Mouse (Mus musculus): ENCODE measurements at regions not wholly inside any gene's neighbourhood (a gene's known extent, or its start where the extent isn't known, plus 50 kb on each side); places are given as distances from the start of the nearest gene placed in this dataset.
A peak's percentile ranks its signal among the peaks of the same experiment; 100 is the strongest.
"Not testable (repeated sequence)": the region's sequence is repeated elsewhere in the genome, so short reads cannot be mapped to it uniquely, and the experiment has no call there.

- no peak for DNase-seq (ENCODE audit: low spot score in 2 of 2)
- peak overlapping the region; percentile 67 for H3K27ac ChIP-seq
- H3K4me3 ChIP-seq = peak overlapping the region; percentile 51
- no peak for TF ChIP-seq CTCF (conservative IDR thresholded peaks at IDR 0.05)
These were observed 299.6 kb downstream of the Chl1 start for GRCm38 (mm10) chr6:103809986-103810341.

DNA sequence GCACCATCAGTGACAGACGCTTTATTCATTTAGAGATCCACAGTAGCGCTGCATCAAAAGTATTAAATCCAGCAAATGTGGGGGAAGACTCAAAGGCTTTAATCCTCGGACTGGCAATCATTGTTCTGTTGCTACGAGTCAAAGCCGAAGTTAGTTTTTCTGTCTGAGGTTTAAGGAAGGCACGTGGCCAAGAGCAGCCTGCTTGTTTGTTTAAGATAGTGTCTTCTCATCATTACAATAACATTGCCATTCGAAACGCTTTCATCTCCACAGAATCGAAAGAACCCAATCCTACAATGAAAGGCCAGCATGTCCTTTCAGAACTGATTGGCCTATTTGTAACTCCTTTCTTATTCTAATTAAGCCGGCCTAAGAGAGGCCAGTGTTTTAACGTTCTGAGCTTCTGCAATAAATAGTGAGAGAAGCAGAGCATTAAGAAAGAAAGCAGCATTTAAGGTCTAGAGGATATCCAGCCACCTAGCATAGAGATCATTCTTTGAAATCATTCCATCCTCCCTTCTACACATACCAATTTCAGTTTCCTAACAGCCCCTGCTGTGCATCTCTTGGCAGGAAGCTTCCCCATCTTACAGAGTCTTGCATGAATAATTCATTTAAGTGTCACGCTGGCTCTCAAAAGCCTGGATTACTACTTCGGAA is 300.1 kb downstream of the Chl1 start:
- DNase-seq (ENCODE audit: low spot score in 2 of 2) = peak in 1 of 2 experiments; percentile 12
- peak overlapping the region; percentile 67 for H3K27ac ChIP-seq
- TF ChIP-seq CTCF (conservative IDR thresholded peaks at IDR 0.05) = no peak
- peak overlapping the region; percentile 51 for H3K4me3 ChIP-seq

DNA sequence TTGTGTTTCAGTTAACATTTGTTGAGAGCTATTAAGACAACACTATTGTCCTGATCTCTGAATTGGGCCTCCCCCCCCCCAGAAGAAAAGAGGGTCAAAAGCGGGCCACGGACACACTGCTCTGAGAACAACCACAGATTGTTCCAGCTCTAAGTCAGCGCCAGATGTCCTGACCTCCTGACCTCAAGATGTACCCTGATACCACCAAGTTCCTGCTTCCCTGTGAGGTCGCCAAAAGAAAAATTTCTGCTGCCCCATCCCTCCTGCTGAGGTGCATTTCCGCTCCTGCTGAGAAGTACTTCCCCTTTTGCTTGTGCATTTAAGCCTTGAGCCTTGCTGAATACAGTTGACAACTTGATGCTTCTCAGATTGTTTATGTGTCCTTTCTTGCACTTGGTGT is 306.0 kb downstream of the Chl1 start:
- H3K27ac ChIP-seq; DNase-seq (ENCODE audit: low spot score in 2 of 2); H3K4me3 ChIP-seq: not testable (repeated sequence)

GRCm38 (mm10) chr6:103826042-103826441 is 315.7 kb downstream of the Chl1 start:
- no peak overlapping the region for H3K27ac ChIP-seq
- TF ChIP-seq CTCF (conservative IDR thresholded peaks at IDR 0.05) = no peak
- DNase-seq (ENCODE audit: low spot score in 2 of 2) = no peak
- no peak overlapping the region for H3K4me3 ChIP-seq

DNA sequence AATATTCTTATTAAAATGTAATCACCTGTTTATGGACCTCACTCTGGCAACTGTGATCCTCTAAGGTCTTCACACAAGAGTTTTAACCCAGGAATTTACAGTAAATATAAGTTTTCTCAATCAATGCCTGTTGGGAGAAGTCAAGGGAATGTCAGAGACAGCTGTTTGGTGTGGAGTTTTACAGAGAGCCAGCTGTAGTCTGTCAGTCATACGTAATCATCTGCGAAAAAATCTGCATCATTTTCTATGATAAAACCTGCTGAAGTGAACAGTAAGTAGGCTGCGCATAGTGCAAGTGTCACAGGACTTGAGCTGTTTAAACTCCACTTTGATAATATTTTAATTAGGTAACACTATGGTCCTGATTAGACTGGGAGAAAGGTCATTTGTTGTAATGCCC is 317.2 kb downstream of the Chl1 start:
- no peak overlapping the region for H3K27ac ChIP-seq
- no peak for DNase-seq (ENCODE audit: low spot score in 2 of 2)
- no peak for TF ChIP-seq CTCF (conservative IDR thresholded peaks at IDR 0.05)

DNA sequence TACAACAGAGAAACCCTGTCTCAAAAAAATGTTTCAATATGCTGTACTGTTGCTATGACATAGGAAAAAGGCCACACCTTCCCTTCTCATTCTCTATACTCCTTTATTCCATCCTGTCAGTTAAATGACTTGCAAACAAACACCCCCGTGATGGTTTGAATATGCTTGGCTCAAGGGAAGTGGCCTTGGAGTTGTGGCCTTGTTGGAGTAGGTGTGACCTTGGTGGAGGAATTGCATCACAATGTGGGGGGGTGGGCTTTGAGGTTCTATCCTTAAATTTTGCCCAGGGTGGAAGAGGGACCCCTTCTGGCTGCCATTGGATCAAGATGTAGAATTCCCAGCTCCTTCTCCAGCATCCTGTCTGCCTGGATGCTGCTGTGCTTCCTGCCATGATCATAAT is 318.5 kb downstream of the Chl1 start:
- no peak overlapping the region for H3K27ac ChIP-seq
- TF ChIP-seq CTCF (conservative IDR thresholded peaks at IDR 0.05) = no peak
- DNase-seq (ENCODE audit: low spot score in 2 of 2) = no peak

More for the DNA sequence above, 317.2 kb downstream of the Chl1 start:
- no peak overlapping the region for H3K4me3 ChIP-seq

DNA sequence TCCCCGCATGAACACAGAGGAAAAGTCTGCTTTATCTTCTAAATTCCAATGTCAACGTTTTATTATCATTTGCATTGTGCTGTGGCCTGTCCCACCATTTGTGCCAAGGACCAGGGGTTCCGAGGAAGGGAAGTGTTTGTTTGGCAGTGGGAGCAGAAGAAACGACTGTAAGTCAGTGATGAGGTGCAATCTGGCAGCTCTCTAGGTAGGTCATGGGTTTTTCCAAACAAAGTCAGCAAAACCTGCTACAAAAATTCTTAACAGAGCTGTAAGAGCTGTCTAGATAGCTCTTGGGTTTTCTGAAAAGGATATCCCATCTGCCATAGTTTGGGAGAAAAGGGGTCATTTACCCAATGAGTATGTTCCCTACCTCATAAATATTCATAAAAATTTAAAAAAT is 321.9 kb downstream of the Chl1 start:
- H3K4me3 ChIP-seq = no peak overlapping the region
- no peak for TF ChIP-seq CTCF (conservative IDR thresholded peaks at IDR 0.05)
- H3K27ac ChIP-seq = no peak overlapping the region
- no peak for DNase-seq (ENCODE audit: low spot score in 2 of 2)

More for the DNA sequence above, 318.5 kb downstream of the Chl1 start:
- no peak overlapping the region for H3K4me3 ChIP-seq

GRCm38 (mm10) chr6:103832808-103833207 is 322.4 kb downstream of the Chl1 start:
- no peak for DNase-seq (ENCODE audit: low spot score in 2 of 2)
- H3K27ac ChIP-seq = no peak overlapping the region
- TF ChIP-seq CTCF (conservative IDR thresholded peaks at IDR 0.05) = no peak
- H3K4me3 ChIP-seq = no peak overlapping the region

- peak; percentile 24 to 75 for DNase-seq (ENCODE audit: low spot score in 2 of 2)
- peak; percentile 91 for TF ChIP-seq CTCF (conservative IDR thresholded peaks at IDR 0.05)
- no peak overlapping the region for H3K4me3 ChIP-seq
- H3K27ac ChIP-seq = no peak overlapping the region
These were observed 323.2 kb downstream of the Chl1 start for GRCm38 (mm10) chr6:103833501-103834132.

DNA sequence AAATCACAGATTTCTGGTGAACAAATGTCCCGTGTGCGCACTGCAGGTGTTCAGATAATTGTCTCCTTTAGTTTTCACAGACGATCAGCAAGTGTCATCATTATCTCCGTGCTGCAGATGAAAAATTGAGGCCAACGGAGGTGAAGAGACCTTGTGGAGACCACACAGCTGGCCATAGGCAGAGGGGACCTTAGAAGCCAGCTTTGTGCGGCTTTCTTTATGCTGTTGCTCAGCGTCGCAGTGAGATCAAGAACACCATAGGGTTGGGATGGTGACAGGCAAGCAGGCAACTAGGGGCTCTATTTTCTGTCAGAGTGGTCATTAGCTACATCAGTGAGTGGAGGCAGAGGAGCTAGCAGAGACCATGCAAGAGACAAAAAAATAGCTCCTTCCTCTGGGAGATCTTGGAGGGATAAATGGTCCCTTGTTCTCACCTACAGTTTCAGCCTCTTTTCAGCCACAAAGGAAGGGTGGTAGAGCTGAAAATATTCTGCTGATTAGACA is 324.4 kb downstream of the Chl1 start:
- no peak overlapping the region for H3K27ac ChIP-seq
- DNase-seq (ENCODE audit: low spot score in 2 of 2) = no peak
- H3K4me3 ChIP-seq = no peak overlapping the region
- TF ChIP-seq CTCF (conservative IDR thresholded peaks at IDR 0.05) = no peak

DNA sequence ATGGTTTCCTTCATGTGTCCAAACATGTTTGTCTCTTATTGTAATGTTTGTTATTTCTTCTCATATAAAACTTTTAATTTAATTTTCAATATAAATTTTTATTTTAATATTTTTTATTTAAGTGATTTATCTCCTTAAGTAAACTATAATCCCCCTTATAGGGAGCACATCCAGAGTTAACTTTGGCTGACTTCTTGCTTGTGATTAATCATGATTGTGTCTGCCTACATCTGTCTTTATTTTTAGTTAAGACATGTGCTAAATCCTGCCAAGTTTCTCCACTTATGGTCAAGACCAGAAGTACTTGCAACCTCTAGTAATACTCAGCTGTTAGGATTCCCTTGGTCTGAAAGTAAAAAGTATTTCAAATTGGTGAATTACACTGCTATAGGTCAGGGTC is 349.4 kb downstream of the Chl1 start:
- no peak overlapping the region for H3K4me3 ChIP-seq
- H3K27ac ChIP-seq = no peak overlapping the region
- DNase-seq (ENCODE audit: low spot score in 2 of 2) = no peak
- TF ChIP-seq CTCF (conservative IDR thresholded peaks at IDR 0.05) = no peak

DNA sequence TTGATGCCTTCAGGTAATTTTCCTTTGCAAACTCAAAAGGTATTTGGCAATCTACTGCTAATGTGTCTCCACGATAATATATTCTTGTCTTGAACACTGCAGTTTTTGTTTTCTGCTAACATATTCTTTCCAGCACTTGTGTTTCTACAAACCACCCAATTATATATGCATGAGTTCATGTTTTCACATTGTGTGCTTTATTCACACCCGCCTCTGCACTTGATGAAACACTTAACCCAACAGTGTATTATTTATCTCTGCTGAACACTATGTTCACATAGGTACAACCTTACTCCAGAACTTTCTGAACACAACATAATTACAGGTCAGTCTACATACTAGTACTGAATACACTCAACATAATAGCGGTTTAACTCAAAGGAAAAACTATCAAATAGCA is 383.1 kb downstream of the Chl1 start:
- Histone ChIP-seq H3K4me3 (no peak overlapping the region), H3K27ac (no peak overlapping the region)
- TF ChIP-seq CTCF (conservative IDR thresholded peaks at IDR 0.05) = no peak
- no peak for DNase-seq (ENCODE audit: low spot score in 2 of 2)

GRCm38 (mm10) chr6:103924504-103924903 is 414.1 kb downstream of the Chl1 start:
- Histone ChIP-seq H3K27ac (no peak overlapping the region), H3K4me3 (no peak overlapping the region)
- TF ChIP-seq CTCF (conservative IDR thresholded peaks at IDR 0.05) = no peak
- DNase-seq (ENCODE audit: low spot score in 2 of 2) = no peak

DNA sequence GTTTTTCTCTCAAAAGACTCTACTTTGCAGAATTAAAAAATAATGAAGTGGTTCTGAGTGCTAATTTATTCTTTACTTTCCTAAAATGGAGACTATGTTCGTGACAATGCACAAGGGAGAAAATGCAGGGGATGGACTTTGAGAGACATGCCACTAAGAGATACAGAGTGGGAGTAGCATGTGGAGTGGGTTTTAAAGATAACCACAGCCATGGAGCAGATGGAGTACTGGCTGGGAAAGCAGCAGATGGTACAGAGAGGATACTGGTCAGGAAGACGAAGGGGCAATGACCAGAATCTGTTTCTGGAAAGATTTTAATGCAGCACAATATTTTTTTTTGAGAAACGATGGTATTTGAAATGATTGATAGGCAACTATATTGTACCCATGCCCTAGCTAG is 416.7 kb downstream of the Chl1 start:
- no peak for DNase-seq (ENCODE audit: low spot score in 2 of 2)
- no peak for TF ChIP-seq CTCF (conservative IDR thresholded peaks at IDR 0.05)
- no peak overlapping the region for H3K4me3 ChIP-seq
- no peak overlapping the region for H3K27ac ChIP-seq

All from layer of hippocampus, adult 2 months (tissue).